Mouse (Mus musculus) forebrain, embryonic 10.5 days (tissue): ENCODE measurements around the gene Vsig10. TPM values are rescaled to one million over a fixed set of nuclear protein-coding genes. Genes with fewer than 3 reads are reported as not detected.
A peak's percentile ranks its signal among the peaks of the same experiment; 100 is the strongest.

Experiments used
- DNase-seq: peaks from one replicate; pipeline ENCODE4 v3.0.0-alpha.2; 2017; ENCODE audit warnings: low spot score; ENCODE audit errors: extremely low spot score
- H3K27ac ChIP-seq: fragments of 300-500 bp; sonication (generic); 2 replicates; pipeline ENCODE4 v1.5.1; 2016; ENCODE audit warnings: mild to moderate bottlenecking
- H3K27me3 ChIP-seq: fragments of 300-500 bp; sonication (generic); 2 replicates; pipeline ENCODE4 v1.6.1; 2016; ENCODE audit warnings: mild to moderate bottlenecking; ENCODE audit not compliant: poor library complexity, severe bottlenecking
- H3K36me3 ChIP-seq: fragments of 300-500 bp; sonication (generic); replicated peaks from 2 replicates; pipeline ENCODE4 v1.6.1; 2016; ENCODE audit warnings: mild to moderate bottlenecking, moderate library complexity
- H3K4me1 ChIP-seq: fragments of 300-500 bp; sonication (generic); 2 replicates; pipeline ENCODE4 v1.6.1; 2016
- H3K4me3 ChIP-seq: fragments of 300-500 bp; sonication (generic); 2 replicates; pipeline ENCODE4 v1.5.1; 2016; ENCODE audit warnings: mild to moderate bottlenecking, moderate library complexity
- H3K9me3 ChIP-seq: fragments of 300-500 bp; sonication (generic); 2 replicates; pipeline ENCODE4 v1.6.1; 2016; ENCODE audit warnings: mild to moderate bottlenecking, moderate library complexity
- WGBS: fragments of 180-500 bp; shearing (Covaris S2); methylation state at CpG from one replicate; pipeline ENCODE4 v1.1.7; 2016; 5-methylcytosine and 5-hydroxymethylcytosine counted together
- polyA plus RNA-seq: library from polyadenylated mRNA; unstranded; fragments of >200 nt; fragmentation: Nextera tagmentation; extraction: Ambion mirVana; gene quantifications from 2 replicates; pipeline ENCODE4 v1.2.1, GENCODE M21; 2016

The Vsig10 gene
- polyA plus RNA-seq, 1 experiment from 2014 or later, result 4.3 TPM

DNA sequence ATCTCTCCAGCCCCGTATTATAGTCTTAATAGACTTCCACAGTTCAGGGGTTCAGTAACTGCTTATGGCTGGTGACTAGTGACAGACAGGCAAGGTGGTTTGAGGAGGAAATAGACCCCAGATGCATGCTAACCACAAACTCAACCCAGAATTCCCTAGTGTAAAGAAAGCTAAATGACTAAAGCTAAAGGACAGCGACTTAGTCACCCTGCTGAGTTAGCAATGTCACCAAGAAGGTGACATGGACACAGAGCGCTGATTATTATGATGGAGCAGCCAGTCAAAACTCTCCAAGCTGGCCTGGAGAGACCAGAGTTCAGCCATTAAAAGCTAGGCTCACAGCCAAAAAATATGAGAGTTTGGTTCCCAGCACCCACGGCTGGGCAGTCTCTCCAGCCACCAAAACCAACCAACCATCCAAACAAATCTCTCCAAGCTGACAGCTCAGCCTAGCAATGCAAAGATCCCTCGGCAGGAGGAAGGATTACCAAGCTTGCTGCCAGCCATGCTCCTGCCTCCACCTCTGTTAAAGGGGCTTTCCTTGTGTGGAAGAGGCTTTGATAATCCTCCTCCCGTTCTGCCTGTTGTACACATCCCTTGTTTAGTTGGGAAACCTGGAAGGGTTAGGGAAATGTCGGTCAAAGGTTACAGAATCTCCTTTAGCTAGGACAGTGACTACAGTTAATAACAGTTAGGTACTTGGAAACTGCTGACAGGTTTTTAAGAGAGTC, 40.8 kb downstream of the Vsig10 start:
- H3K36me3 ChIP-seq, result peaks cover 15% of the 10 kb centered on the region
- H3K27me3 ChIP-seq, result peaks cover 14% of the 10 kb centered on the region
- WGBS, result 37% methylated on average over 7 of the region's 7 CpGs
- peak overlapping the region; percentile 18; the same call in 1 of the 2 replicates for H3K4me3 ChIP-seq
- peak overlapping the region; percentile 84 for H3K27ac ChIP-seq
- H3K9me3 ChIP-seq, result no peaks in the 10 kb centered on the region
- peaks cover 81% of the 10 kb centered on the region for H3K4me1 ChIP-seq
- peak; percentile 23 for DNase-seq

DNA sequence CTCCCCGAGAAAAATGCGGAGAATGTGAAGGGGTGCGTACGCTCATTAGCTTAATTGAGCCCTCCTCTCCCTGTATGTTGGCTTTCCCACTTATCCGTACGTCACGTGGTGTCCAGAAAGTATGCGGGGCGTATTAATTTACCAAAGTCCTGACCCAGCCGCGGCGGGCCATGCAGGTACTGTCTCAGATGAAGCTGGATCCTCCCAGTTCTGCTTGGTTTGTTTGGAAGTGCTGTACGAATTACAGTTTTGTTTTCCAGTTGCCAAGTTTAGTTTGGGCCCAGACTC, 41.3 kb downstream of the Vsig10 start:
- DNase-seq, result peak; percentile 39
- Histone ChIP-seq H3K4me3 (peak overlapping the region; percentile 18; the same call in 1 of the 2 replicates), H3K36me3 (peaks cover 20% of the 10 kb centered on the region), H3K9me3 (no peaks in the 10 kb centered on the region), H3K4me1 (peaks cover 81% of the 10 kb centered on the region), H3K27me3 (peaks cover 11% of the 10 kb centered on the region), H3K27ac (peak overlapping the region; percentile 84)
- WGBS, result 37% methylated on average over 13 of the region's 13 CpGs

DNA sequence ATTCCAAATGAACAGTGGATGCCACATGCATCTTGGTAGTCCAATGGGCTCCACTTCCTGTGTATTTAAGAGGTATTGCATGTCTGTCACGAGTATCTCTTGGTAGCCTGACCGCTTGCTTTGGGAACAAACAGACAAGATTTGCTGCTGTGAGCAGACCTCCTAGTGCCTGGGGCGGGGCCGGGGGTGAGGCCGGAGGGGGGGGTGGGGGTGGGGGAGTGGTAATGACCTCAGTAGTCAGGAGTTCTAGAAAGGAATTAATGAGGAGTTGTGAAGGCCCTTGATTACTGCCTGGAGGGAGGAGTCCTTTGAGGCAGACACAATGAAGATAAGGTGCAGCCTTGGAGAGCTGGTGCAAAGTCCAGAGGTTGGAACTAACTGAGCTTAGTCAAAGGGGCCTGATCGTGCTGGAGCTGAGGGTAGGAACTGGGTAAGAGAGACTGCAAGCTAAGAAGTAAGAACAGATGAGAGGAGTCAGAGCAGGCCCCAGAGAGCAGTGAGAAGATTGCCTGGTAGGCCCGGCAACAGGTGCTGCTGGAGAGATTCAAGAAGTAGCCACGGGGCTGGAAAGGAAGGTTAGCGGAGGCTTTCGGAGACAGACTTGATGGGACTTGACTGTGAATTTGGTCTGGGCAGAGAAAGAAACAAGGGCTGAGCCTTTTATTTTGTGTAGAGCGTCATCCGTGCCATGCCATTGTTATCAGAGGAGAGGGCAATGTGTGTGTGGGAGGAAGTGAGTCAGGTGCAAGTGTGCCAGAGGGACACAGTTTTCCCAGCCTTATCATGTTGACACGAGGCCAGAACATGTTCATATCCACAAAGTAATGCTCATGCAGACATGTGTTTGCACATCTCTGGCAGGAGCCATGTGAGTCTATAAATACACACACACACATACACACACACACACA, 42.0 kb downstream of the Vsig10 start:
- Histone ChIP-seq H3K4me1 (peaks cover 75% of the 10 kb centered on the region), H3K4me3 (peak overlapping the region; percentile 18), H3K9me3 (no peaks in the 10 kb centered on the region), H3K27ac (peak overlapping the region; percentile 84), H3K27me3 (peaks cover 3% of the 10 kb centered on the region; the same call in 1 of the 2 replicates), H3K36me3 (peaks cover 26% of the 10 kb centered on the region)
- WGBS, result 40% methylated on average over 13 of the region's 13 CpGs
- peak; percentile 60 for DNase-seq

DNA sequence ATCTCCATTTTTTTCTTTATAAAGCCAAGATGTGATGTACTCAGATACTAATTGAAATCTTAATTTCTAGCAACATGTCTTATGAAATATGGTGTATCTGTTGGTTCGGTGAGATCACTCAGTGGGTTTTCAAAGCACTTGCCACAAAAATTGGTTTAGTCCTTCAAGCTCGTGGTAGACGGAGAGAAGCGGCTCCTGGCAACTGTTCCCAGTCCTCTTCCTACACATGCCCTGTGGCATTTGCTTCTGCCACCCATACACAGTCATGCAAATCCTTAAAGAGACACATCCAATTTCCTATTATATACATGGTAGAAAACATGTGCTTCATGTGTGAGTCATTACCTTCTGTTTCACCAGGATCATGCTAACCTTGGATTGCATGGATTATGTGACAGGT, 42.7 kb downstream of the Vsig10 start:
- no peak for DNase-seq
- Histone ChIP-seq H3K36me3 (peaks cover 30% of the 10 kb centered on the region), H3K4me3 (no peak overlapping the region), H3K9me3 (no peaks in the 10 kb centered on the region), H3K27me3 (no peaks in the 10 kb centered on the region), H3K4me1 (peaks cover 68% of the 10 kb centered on the region), H3K27ac (0 out of 2 replicates have a peak overlapping the region, but pooled peaks have one; percentile 84)
- WGBS, result 91% methylated on average over 4 of the region's 4 CpGs

DNA sequence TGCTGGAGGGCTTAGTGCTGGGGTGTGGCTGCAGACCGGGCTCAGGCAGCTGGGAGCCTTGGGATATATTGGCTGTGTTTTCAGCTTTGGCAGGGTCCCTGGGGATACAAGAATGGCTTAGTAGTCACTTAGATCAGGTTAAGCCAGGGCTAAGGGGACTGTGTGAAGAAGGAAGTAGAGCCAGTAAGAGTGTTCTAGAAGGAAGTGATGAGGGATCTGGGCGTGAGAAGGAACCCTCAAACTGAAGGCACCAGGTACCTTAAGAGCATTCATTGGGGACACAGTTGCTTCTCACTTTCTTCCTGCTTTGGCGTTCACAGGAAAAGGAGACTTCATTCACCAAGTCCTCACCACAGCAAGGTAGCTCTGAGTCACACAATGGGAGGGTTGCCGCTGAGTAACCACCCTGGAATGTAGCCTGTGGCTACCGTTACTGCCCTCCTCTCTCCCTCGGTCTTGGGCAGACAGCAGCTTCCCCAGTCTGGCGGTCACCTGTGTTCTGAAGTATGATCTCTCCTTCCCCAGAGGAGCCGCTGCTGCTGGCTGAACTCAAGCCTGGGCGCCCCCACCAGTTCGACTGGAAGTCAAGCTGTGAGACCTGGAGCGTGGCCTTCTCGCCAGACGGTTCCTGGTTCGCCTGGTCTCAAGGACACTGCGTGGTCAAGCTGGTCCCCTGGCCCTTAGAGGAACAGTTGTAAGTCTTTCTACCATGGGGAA, 44.3 kb downstream of the Vsig10 start:
- 54% methylated on average over 15 of the region's 15 CpGs for WGBS
- peaks cover 62% of the 10 kb centered on the region for H3K4me1 ChIP-seq

DNA sequence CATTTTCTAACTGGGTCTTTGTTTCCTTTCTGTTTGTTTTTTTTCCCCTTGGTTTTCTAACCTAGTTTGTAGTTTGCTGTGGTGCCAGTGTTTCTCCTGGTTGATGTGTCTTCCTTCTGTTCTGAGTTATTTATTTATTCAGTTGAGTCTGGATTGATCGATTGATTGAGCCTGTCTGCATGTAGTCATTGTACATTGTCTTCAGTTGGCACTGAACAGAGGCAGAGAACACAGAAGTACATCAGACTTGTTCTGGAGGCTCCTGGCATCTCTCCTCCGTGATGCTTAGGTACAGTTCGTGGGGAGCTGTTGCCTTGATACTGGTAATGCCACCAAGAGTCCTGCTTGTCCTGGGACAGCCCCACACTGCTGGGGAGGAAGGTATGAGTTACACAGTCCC, 45.9 kb downstream of the Vsig10 start:
- Histone ChIP-seq H3K9me3 (no peaks in the 10 kb centered on the region), H3K4me1 (peaks cover 47% of the 10 kb centered on the region), H3K27ac (no peak overlapping the region), H3K27me3 (no peaks in the 10 kb centered on the region), H3K4me3 (no peak overlapping the region), H3K36me3 (peaks cover 60% of the 10 kb centered on the region)
- 86% methylated on average over 3 of the region's 3 CpGs for WGBS
- DNase-seq, result no peak

More for the DNA sequence above, 44.3 kb downstream of the Vsig10 start:
- Histone ChIP-seq H3K27ac (peak overlapping the region; percentile 6; the same call in 1 of the 2 replicates), H3K4me3 (no peak overlapping the region), H3K27me3 (no peaks in the 10 kb centered on the region), H3K36me3 (peaks cover 44% of the 10 kb centered on the region), H3K9me3 (no peaks in the 10 kb centered on the region)
- no peak for DNase-seq

DNA sequence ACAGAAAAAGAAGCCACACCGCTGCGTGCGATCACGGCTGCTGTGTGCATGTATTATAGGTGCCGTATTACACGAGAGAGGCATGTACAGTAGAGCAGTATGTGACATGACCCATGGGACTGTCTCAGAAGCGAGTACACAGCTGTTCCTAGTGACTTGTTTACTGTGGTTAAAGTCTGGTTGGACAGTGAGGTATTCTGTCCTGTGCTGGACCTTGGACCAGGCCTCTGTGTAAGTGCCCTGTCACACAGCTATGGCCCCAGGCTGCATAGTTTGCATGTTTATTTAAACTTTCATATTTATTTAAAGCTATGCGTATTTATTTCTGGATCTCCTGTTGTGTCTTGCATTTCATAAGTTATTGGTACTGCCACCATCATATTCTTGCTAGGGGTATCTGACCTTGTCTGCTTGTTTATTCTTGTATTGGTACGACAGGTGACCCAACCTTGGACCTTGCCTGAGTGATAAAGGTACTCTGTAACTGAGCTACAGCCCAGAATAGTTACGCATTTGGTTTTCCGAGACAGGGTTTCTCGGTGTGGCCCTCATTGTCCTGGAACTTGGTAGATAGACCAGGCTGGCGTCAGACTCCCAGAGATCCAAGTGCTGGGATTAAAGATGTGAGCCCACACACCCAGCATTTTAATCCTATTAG, 47.1 kb downstream of the Vsig10 start:
- 92% methylated on average over 13 of the region's 13 CpGs for WGBS
- no peak overlapping the region for H3K27ac ChIP-seq
- H3K9me3 ChIP-seq, result no peaks in the 10 kb centered on the region
- peaks cover 73% of the 10 kb centered on the region for H3K36me3 ChIP-seq
- no peaks in the 10 kb centered on the region for H3K27me3 ChIP-seq
- peaks cover 34% of the 10 kb centered on the region for H3K4me1 ChIP-seq
- no peak for DNase-seq
- no peak overlapping the region for H3K4me3 ChIP-seq

DNA sequence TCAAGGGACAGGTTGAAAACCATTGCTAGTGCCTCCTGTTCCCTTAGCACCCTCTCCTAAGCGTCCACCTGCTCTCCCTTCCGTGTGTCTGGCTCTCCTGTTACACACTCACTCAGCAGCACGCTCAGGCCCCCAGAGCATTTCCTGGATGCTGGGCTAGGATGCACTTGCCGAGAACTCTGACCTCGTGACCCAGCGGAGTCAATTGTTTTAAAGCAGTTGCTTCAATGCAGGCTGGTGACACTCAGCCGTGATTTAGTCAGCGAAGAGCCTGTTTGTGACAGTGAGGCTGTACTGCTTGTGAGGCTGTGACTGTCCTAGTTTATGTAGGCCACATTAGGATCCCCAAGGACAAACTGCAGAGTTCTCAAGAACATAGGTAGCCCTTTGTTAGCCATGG, 48.3 kb downstream of the Vsig10 start:
- H3K4me3 ChIP-seq, result no peak overlapping the region
- no peaks in the 10 kb centered on the region for H3K9me3 ChIP-seq
- H3K4me1 ChIP-seq, result peaks cover 23% of the 10 kb centered on the region
- no peaks in the 10 kb centered on the region for H3K27me3 ChIP-seq
- no peak overlapping the region for H3K27ac ChIP-seq
- H3K36me3 ChIP-seq, result peaks cover 84% of the 10 kb centered on the region
- no peak for DNase-seq
- 55% methylated on average over 8 of the region's 8 CpGs for WGBS

DNA sequence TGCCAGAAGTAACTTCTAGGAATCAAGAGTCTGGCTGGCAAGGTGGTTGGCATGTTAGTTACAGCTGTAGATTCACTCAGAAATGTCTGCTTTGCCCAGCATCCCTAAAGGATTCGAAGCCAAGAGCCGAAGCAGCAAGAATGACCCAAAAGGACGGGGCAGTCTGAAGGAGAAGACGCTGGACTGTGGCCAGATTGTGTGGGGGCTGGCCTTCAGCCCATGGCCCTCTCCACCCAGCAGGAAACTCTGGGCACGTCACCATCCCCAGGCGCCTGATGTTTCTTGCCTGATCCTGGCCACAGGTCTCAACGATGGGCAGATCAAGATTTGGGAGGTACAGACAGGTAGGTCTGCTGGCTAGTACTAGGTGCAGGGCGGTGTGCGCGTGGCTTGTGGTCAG, 51.7 kb downstream of the Vsig10 start:
- Histone ChIP-seq H3K4me1 (peaks cover 6% of the 10 kb centered on the region; the same call in 1 of the 2 replicates), H3K36me3 (peaks cover 95% of the 10 kb centered on the region), H3K27ac (no peak overlapping the region), H3K4me3 (no peak overlapping the region), H3K9me3 (no peaks in the 10 kb centered on the region), H3K27me3 (no peaks in the 10 kb centered on the region)
- WGBS, result 95% methylated on average over 10 of the region's 10 CpGs
- DNase-seq, result no peak

DNA sequence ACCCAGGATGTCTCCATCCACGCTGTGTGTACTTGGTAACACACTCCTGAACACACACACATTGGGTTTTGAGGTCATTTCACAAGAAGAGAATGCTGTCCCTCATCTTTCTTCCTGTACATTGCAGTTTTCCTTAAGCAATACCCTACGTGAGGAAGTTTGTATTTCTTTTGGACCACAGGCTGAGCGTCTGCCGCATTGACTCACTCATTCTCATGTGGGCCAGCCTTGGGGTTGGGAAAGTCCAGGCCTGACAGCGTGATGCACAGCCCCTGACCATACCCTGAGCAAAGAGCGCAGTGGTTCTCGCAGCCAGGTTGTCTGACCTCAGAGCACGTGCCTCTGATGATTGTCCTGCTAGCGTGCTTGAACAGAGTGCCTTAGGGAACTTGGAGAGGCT, 54.5 kb downstream of the Vsig10 start:
- H3K4me1 ChIP-seq, result no peaks in the 10 kb centered on the region
- H3K27me3 ChIP-seq, result no peaks in the 10 kb centered on the region
- DNase-seq, result no peak
- no peaks in the 10 kb centered on the region for H3K9me3 ChIP-seq
- 95% methylated on average over 9 of the region's 9 CpGs for WGBS
- no peak overlapping the region for H3K4me3 ChIP-seq
- no peak overlapping the region for H3K27ac ChIP-seq
- H3K36me3 ChIP-seq, result peaks cover 100% of the 10 kb centered on the region

DNA sequence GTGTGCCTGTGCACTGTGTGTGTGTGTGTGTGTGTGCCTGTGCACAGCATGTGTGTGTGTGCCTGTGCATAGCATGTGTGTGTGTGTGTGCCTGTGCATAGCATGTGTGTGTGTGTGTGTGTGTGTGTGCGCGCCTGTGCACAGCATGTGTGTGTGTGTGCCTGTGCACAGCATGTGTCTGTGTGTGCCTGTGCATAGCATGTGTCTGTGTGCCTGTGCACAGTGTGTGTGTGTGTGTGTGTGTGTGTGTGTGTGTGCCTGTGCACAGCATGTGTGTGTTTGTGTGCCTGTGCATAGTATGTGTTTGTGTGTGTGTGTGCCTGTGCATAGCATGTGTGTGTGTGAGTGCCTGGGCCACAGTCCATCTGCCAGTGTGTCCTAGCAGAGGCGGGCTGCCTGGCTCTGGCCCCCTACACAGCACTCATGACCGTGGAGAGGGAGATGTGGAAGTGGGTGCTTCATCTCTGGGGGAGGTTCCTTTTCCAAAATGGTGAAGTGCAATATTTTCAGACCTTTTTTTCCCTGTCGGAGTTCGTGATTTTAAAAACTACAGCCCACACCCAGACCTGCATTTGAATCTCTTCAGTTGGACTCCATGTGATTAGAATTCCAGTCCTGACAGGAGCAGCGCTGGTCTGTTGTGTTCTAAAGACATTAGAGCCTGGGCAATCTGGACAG, 55.6 kb downstream of the Vsig10 start:
- no peak for DNase-seq
- Histone ChIP-seq H3K9me3 (no peaks in the 10 kb centered on the region), H3K4me1 (no peaks in the 10 kb centered on the region), H3K36me3 (peaks cover 100% of the 10 kb centered on the region), H3K27ac (no peak overlapping the region), H3K27me3 (no peaks in the 10 kb centered on the region), H3K4me3 (no peak overlapping the region)
- WGBS, result 92% methylated on average over 7 of the region's 7 CpGs

DNA sequence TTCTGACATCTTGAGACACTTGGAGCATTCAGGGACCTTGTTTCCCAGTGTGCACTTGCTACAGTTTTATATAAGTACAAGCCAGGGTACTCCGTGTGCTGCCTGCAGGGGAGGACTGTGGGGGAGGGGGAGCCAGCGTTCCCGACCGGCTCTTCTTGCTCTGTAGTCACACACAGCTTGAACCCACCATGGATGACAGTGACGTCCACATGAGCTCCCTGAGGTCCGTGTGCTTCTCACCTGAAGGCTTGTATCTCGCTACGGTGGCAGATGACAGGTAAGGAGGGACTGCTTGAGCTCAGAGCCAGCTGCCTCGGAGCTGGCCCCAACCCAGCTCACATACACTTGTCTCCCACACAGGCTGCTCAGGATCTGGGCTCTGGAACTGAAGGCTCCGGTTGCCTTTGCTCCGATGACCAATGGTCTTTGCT, 57.5 kb downstream of the Vsig10 start:
- H3K9me3 ChIP-seq, result no peaks in the 10 kb centered on the region
- H3K27me3 ChIP-seq, result no peaks in the 10 kb centered on the region
- peaks cover 100% of the 10 kb centered on the region for H3K36me3 ChIP-seq
- WGBS, result 85% methylated on average over 11 of the region's 11 CpGs
- no peak overlapping the region for H3K27ac ChIP-seq
- DNase-seq, result no peak
- no peaks in the 10 kb centered on the region for H3K4me1 ChIP-seq
- H3K4me3 ChIP-seq, result no peak overlapping the region
